Mouse (Mus musculus) embryonic fibroblast, embryonic 13.5 days (primary cell): ENCODE data around the gene Dera. TPM values are rescaled to one million over a fixed set of nuclear protein-coding genes. Genes with fewer than 3 reads are reported as not detected.
"Not testable (repeated sequence)": the region's sequence is repeated elsewhere in the genome, so short reads cannot be mapped to it uniquely, and the experiment has no call there.

ENCODE experiments used
- H3K27ac ChIP-seq: 2 replicates; pipeline ENCODE4 v1.5.1; 2012; ENCODE audit warnings: low read length, control low read depth, inconsistent platforms; ENCODE audit not compliant: insufficient read depth
- H3K4me1 ChIP-seq: 2 replicates; pipeline ENCODE4 v1.6.1; 2011; ENCODE audit warnings: low read length; ENCODE audit not compliant: control insufficient read depth, insufficient read depth
- H3K4me3 ChIP-seq: 2 replicates; pipeline ENCODE4 v1.5.1; 2011; ENCODE audit warnings: mild to moderate bottlenecking, control low read depth, low read length; ENCODE audit not compliant: insufficient read depth
- CTCF ChIP-seq: IDR thresholded peaks from 2 replicates; pipeline ENCODE4 v1.5.1; 2011; ENCODE audit warnings: mild to moderate bottlenecking, control low read depth, low read length, moderate library complexity, borderline replicate concordance; ENCODE audit not compliant: insufficient read depth
- POLR2A ChIP-seq: IDR thresholded peaks from 2 replicates; pipeline ENCODE4 v1.6.1; 2011; ENCODE audit warnings: low read depth, mild to moderate bottlenecking, control low read depth, low read length, moderate library complexity
- polyA plus RNA-seq: library from polyadenylated mRNA; stranded (reverse); fragments of >200 nt; gene quantifications from 2 replicates; pipeline ENCODE4 v1.2.4, GENCODE M21; 2011; ENCODE audit warnings: low read depth; ENCODE audit not compliant: missing spikeins, insufficient read length

Dera gene
- 24.1 and 24.4 TPM in 2 replicates for polyA plus RNA-seq

GRCm38 (mm10) chr6:137754056-137754856, at the start of gene Dera:
Gene Dera, plus strand, starts transcription at chr6:137754546.
- TF ChIP-seq POLR2A, result peak; percentile 94
- no peak for TF ChIP-seq CTCF
- peak within 1 kb of the TSS; percentile 77 for H3K4me3 ChIP-seq
- no peaks in the 10 kb centered on the region for H3K4me1 ChIP-seq
- H3K27ac ChIP-seq, result no peak within 1 kb of the TSS

GRCm38 (mm10) chr6:137706209-137706608, 48.1 kb upstream of the Dera start:
- no peak for TF ChIP-seq POLR2A
- TF ChIP-seq CTCF, result no peak
- Histone ChIP-seq H3K4me1 (0 out of 2 replicates have a peak, but pooled peaks cover 2% of the 10 kb centered on the region), H3K27ac (no peak overlapping the region), H3K4me3 (no peak overlapping the region)

- not testable (repeated sequence) for H3K27ac ChIP-seq, H3K4me1 ChIP-seq, H3K4me3 ChIP-seq
These were observed 45.5 kb upstream of the Dera start for GRCm38 (mm10) chr6:137708726-137709405.

GRCm38 (mm10) chr6:137710179-137711037, 43.9 kb upstream of the Dera start:
- Histone ChIP-seq H3K27ac (peak overlapping the region; percentile 14; the same call in 1 of the 2 replicates), H3K4me1 (no peaks in the 10 kb centered on the region), H3K4me3 (no peak overlapping the region)
- TF ChIP-seq CTCF (no peak), POLR2A (no peak)

- H3K27ac ChIP-seq, result no peak overlapping the region
- H3K4me1 ChIP-seq, result no peaks in the 10 kb centered on the region
- no peak for TF ChIP-seq POLR2A
- no peak for TF ChIP-seq CTCF
- H3K4me3 ChIP-seq, result no peak overlapping the region
These were observed 41.6 kb upstream of the Dera start for GRCm38 (mm10) chr6:137712654-137713309.

- H3K4me3 ChIP-seq, result no peak overlapping the region
- no peaks in the 10 kb centered on the region for H3K4me1 ChIP-seq
- no peak overlapping the region for H3K27ac ChIP-seq
- TF ChIP-seq CTCF (no peak), POLR2A (no peak)
These were observed 41.1 kb upstream of the Dera start for GRCm38 (mm10) chr6:137713310-137713664.

GRCm38 (mm10) chr6:137716802-137717201, 37.5 kb upstream of the Dera start:
- no peaks in the 10 kb centered on the region for H3K4me1 ChIP-seq
- no peak for TF ChIP-seq POLR2A
- no peak for TF ChIP-seq CTCF
- no peak overlapping the region for H3K27ac ChIP-seq
- no peak overlapping the region for H3K4me3 ChIP-seq

GRCm38 (mm10) chr6:137722220-137722931, 32.0 kb upstream of the Dera start:
- Histone ChIP-seq H3K4me1 (no peaks in the 10 kb centered on the region), H3K4me3 (no peak overlapping the region), H3K27ac (no peak overlapping the region)
- TF ChIP-seq POLR2A, result no peak
- no peak for TF ChIP-seq CTCF

- no peak for TF ChIP-seq CTCF
- no peak for TF ChIP-seq POLR2A
- no peak overlapping the region for H3K27ac ChIP-seq
- no peak overlapping the region for H3K4me3 ChIP-seq
- H3K4me1 ChIP-seq, result no peaks in the 10 kb centered on the region
These were observed 30.4 kb upstream of the Dera start for GRCm38 (mm10) chr6:137723898-137724297.
